Mouse (Mus musculus) MEL (cell line): ENCODE measurements around the gene Frem2. TPM values are rescaled to one million over a fixed set of nuclear protein-coding genes. Genes with fewer than 3 reads are reported as not detected.

Experiments used
- DNase-seq: peaks from one replicate; pipeline ENCODE4 v3.0.0; 2011; ENCODE audit warnings: low read depth, low spot score
- H3K27ac ChIP-seq: 2 replicates; pipeline ENCODE4 v1.5.1; 2012; ENCODE audit warnings: low read depth, mild to moderate bottlenecking, control low read depth, low read length, moderate library complexity; ENCODE audit not compliant: control insufficient read depth
- H3K27me3 ChIP-seq, 2 experiments: fragments of 150-350 bp in 1 of 2; sonication (generic) in 1 of 2; 2 replicates each; pipeline ENCODE4 v1.6.1; 2012; ENCODE audit warnings: low read length in 2 of 2, mild to moderate bottlenecking in 2 of 2, improper control_type of control experiment in 1 of 2, moderate library complexity in 1 of 2; ENCODE audit not compliant: insufficient read depth in 2 of 2, control insufficient read depth in 1 of 2
- H3K36me3 ChIP-seq, 2 experiments: 2 replicates each; pipeline ENCODE4 v1.6.1; 2012 to 2014; ENCODE audit warnings: low read length in 2 of 2, improper control_type of control experiment in 1 of 2, inconsistent platforms in 1 of 2, mild to moderate bottlenecking in 1 of 2; ENCODE audit not compliant: insufficient read depth in 2 of 2, control insufficient read depth in 1 of 2
- H3K4me1 ChIP-seq, 2 experiments: fragments of 150-350 bp in 1 of 2; sonication (generic) in 1 of 2; 2 replicates each; pipeline ENCODE4 v1.6.1; 2012; ENCODE audit warnings: low read length in 2 of 2, improper control_type of control experiment in 1 of 2, mild to moderate bottlenecking in 1 of 2; ENCODE audit not compliant: insufficient read depth in 2 of 2, control insufficient read depth in 1 of 2
- H3K4me3 ChIP-seq, 2 experiments: fragments of 150-350 bp in 1 of 2; sonication (generic) in 1 of 2; 2 replicates each; pipeline ENCODE4 v1.5.1; 2012; ENCODE audit warnings: low read depth in 2 of 2, low read length in 2 of 2, mild to moderate bottlenecking in 2 of 2, moderate library complexity in 2 of 2, control low read depth in 1 of 2, improper control_type of control experiment in 1 of 2; ENCODE audit not compliant: control insufficient read depth in 1 of 2, insufficient read depth in 1 of 2
- H3K79me2 ChIP-seq: 2 replicates; pipeline ENCODE4 v1.6.1; 2012; ENCODE audit warnings: mild to moderate bottlenecking, low read length, moderate library complexity; ENCODE audit not compliant: control insufficient read depth, poor library complexity, insufficient read depth
- H3K9ac ChIP-seq: 2 replicates; pipeline ENCODE4 v1.6.1; 2012; ENCODE audit warnings: low read depth, mild to moderate bottlenecking, control low read depth, low read length, moderate library complexity; ENCODE audit not compliant: control insufficient read depth, poor library complexity, severe bottlenecking
- H3K9me3 ChIP-seq: fragments of 150-350 bp; sonication (generic); replicated peaks from 2 replicates; pipeline ENCODE4 v1.6.1; 2012; ENCODE audit warnings: mild to moderate bottlenecking, low read length, improper control_type of control experiment, moderate library complexity; ENCODE audit not compliant: insufficient read depth
- CHD1 ChIP-seq: IDR thresholded peaks from 2 replicates; pipeline ENCODE4 v1.6.1; 2012; ENCODE audit warnings: low read depth, mild to moderate bottlenecking, inconsistent platforms, low read length, improper control_type of control experiment
- CHD2 ChIP-seq: IDR thresholded peaks from 2 replicates; pipeline ENCODE4 v1.6.1; 2011; ENCODE audit warnings: low read length, improper control_type of control experiment
- CTCF ChIP-seq, 3 experiments: IDR thresholded peaks in 2 of 3; conservative IDR thresholded peaks in 1 of 3; 2 replicates each; pipeline ENCODE4 v1.5.1; 2011 to 2012; ENCODE audit warnings: low read length in 3 of 3, low read depth in 2 of 3, mild to moderate bottlenecking in 2 of 3, improper control_type of control experiment in 1 of 3, inconsistent platforms in 1 of 3, mixed read lengths in 1 of 3, moderate library complexity in 1 of 3; ENCODE audit not compliant: control insufficient read depth in 1 of 3, insufficient read depth in 1 of 3, poor library complexity in 1 of 3, severe bottlenecking in 1 of 3
- ELF1 ChIP-seq: IDR thresholded peaks from 2 replicates; pipeline ENCODE4 v1.6.1; 2014; ENCODE audit warnings: low read depth, mild to moderate bottlenecking, inconsistent platforms, low read length, improper control_type of control experiment, moderate library complexity
- EP300 ChIP-seq, 2 experiments: IDR thresholded peaks; 2 replicates each; pipeline ENCODE4 v1.6.1; 2011; ENCODE audit warnings: improper control_type of control experiment in 2 of 2, low read length in 2 of 2, low read depth in 1 of 2, mild to moderate bottlenecking in 1 of 2
- GATA1 ChIP-seq: IDR thresholded peaks from 2 replicates; pipeline ENCODE4 v1.6.1; 2011; ENCODE audit warnings: low read depth, low read length, improper control_type of control experiment
- HCFC1 ChIP-seq: IDR thresholded peaks from 2 replicates; pipeline ENCODE4 v1.6.1; 2012; ENCODE audit warnings: low read depth, mild to moderate bottlenecking, inconsistent platforms, low read length, improper control_type of control experiment, moderate library complexity
- MAFK ChIP-seq: IDR thresholded peaks from 2 replicates; pipeline ENCODE4 v1.6.1; 2011; ENCODE audit warnings: low read depth, mild to moderate bottlenecking, low read length, improper control_type of control experiment, borderline replicate concordance
- MAX ChIP-seq: IDR thresholded peaks from 2 replicates; pipeline ENCODE4 v1.6.1; 2011; ENCODE audit warnings: low read length, improper control_type of control experiment
- MEF2A ChIP-seq: IDR thresholded peaks from 2 replicates; pipeline ENCODE4 v1.6.1; 2014; ENCODE audit warnings: low read depth, mild to moderate bottlenecking, inconsistent platforms, low read length, improper control_type of control experiment; ENCODE audit not compliant: poor library complexity, insufficient replicate concordance, severe bottlenecking; ENCODE audit errors: extremely low read depth
- MYB ChIP-seq: IDR thresholded peaks from 2 replicates; pipeline ENCODE4 v1.6.1; 2011; ENCODE audit warnings: mild to moderate bottlenecking, low read depth, low read length, improper control_type of control experiment
- MYC ChIP-seq: IDR thresholded peaks from 2 replicates; pipeline ENCODE4 v1.6.1; 2011; ENCODE audit warnings: low read depth, mild to moderate bottlenecking, low read length, improper control_type of control experiment, moderate library complexity
- NELFE ChIP-seq: IDR thresholded peaks from 2 replicates; pipeline ENCODE4 v1.6.1; 2011; ENCODE audit warnings: low read depth, low read length, improper control_type of control experiment
- POLR2A ChIP-seq, 2 experiments: IDR thresholded peaks; 2 replicates each; pipeline ENCODE4 v1.6.1; 2011 to 2012; ENCODE audit warnings: low read length in 2 of 2, mild to moderate bottlenecking in 2 of 2, control low read depth in 1 of 2, improper control_type of control experiment in 1 of 2, low read depth in 1 of 2, moderate library complexity in 1 of 2; ENCODE audit not compliant: control insufficient read depth in 1 of 2, insufficient read depth in 1 of 2, poor library complexity in 1 of 2
- POLR2AphosphoS5 ChIP-seq: IDR thresholded peaks from 2 replicates; pipeline ENCODE4 v1.6.1; 2012; ENCODE audit warnings: low read depth, borderline replicate concordance, mild to moderate bottlenecking, inconsistent platforms, low read length, moderate library complexity, mixed read lengths
- RCOR1 ChIP-seq: IDR thresholded peaks from 2 replicates; pipeline ENCODE4 v1.6.1; 2012; ENCODE audit warnings: low read depth, mild to moderate bottlenecking, inconsistent platforms, low read length, improper control_type of control experiment
- TAL1 ChIP-seq: IDR thresholded peaks from 2 replicates; pipeline ENCODE4 v1.6.1; 2012; ENCODE audit warnings: mild to moderate bottlenecking, inconsistent platforms, low read length, moderate library complexity, mixed read lengths
- TBP ChIP-seq: IDR thresholded peaks from 2 replicates; pipeline ENCODE4 v1.8.0; 2011; ENCODE audit warnings: low read depth, low read length, improper control_type of control experiment
- TCF12 ChIP-seq: IDR thresholded peaks from 2 replicates; pipeline ENCODE4 v1.6.1; 2014; ENCODE audit warnings: low read depth, mild to moderate bottlenecking, inconsistent platforms, low read length, improper control_type of control experiment, moderate library complexity
- USF1 ChIP-seq: IDR thresholded peaks from 2 replicates; pipeline ENCODE4 v1.6.1; 2014; ENCODE audit warnings: low read depth, mild to moderate bottlenecking, inconsistent platforms, low read length, improper control_type of control experiment, moderate library complexity
- USF2 ChIP-seq, 2 experiments: IDR thresholded peaks; 2 replicates each; pipeline ENCODE4 v1.6.1; 2011 to 2012; ENCODE audit warnings: improper control_type of control experiment in 2 of 2, low read length in 2 of 2, borderline replicate concordance in 1 of 2, inconsistent platforms in 1 of 2, low read depth in 1 of 2, mild to moderate bottlenecking in 1 of 2; ENCODE audit not compliant: insufficient read depth in 1 of 2
- ZC3H11A ChIP-seq: IDR thresholded peaks from 2 replicates; pipeline ENCODE4 v1.6.1; 2012; ENCODE audit warnings: low read depth, mild to moderate bottlenecking, inconsistent platforms, low read length, improper control_type of control experiment
- ZKSCAN1 ChIP-seq: IDR thresholded peaks from 2 replicates; pipeline ENCODE4 v1.6.1; 2012; ENCODE audit warnings: low read depth, mild to moderate bottlenecking, inconsistent platforms, low read length, improper control_type of control experiment, moderate library complexity
- polyA plus RNA-seq, 2 experiments: library from polyadenylated mRNA; stranded (reverse) in 1 of 2; unstranded in 1 of 2; fragments of >175 nt in 1 of 2; fragments of >200 nt in 1 of 2; gene quantifications; 2 replicates each; pipeline versions ENCODE4 v1.2.1 to v1.2.4; 2012; ENCODE audit warnings: low replicate concordance in 2 of 2, low read depth in 1 of 2; ENCODE audit not compliant: insufficient read length in 2 of 2, insufficient read depth in 1 of 2, missing spikeins in 1 of 2
- total RNA-seq: library from RNA; depleted of rRNA; stranded (reverse); fragments of 300-350 nt; gene quantifications from 2 replicates; pipeline ENCODE4 v1.2.3, GENCODE M21; 2012

Frem2 gene
- total and polyA plus RNA-seq, 3 experiments: not detected

GRCm38 (mm10) chr3:53555031-53555952, 101.9 kb downstream of the Frem2 start:
- no peak overlapping the region for H3K27ac ChIP-seq
- H3K9ac ChIP-seq: no peak overlapping the region
- no peaks in the 10 kb centered on the region for H3K9me3 ChIP-seq
- H3K79me2 ChIP-seq: no peaks in the 10 kb centered on the region
- H3K4me3 ChIP-seq: no peak overlapping the region
- no peaks in the 10 kb centered on the region for H3K27me3 ChIP-seq
- no peaks in the 10 kb centered on the region for H3K4me1 ChIP-seq
- TF ChIP-seq POLR2A (IDR thresholded peaks at IDR 0.05; ENCODE audit: control insufficient read depth in 1 of 2, insufficient read depth in 1 of 2, low read depth in 1 of 2, low read length in 2 of 2, poor library complexity in 1 of 2): no peak
- TF ChIP-seq TAL1: no peak
- TF ChIP-seq RCOR1: no peak
- no peak for TF ChIP-seq MEF2A
- TF ChIP-seq CHD1: no peak
- TF ChIP-seq MYB: no peak
- no peak for TF ChIP-seq GATA1
- TF ChIP-seq HCFC1: no peak
- no peak for TF ChIP-seq USF2 (IDR thresholded peaks at IDR 0.05; ENCODE audit: borderline replicate concordance in 1 of 2, insufficient read depth in 1 of 2, low read depth in 1 of 2, low read length in 2 of 2)
- TF ChIP-seq USF1: no peak
- no peak for TF ChIP-seq NELFE
- no peak for TF ChIP-seq MYC
- no peak for TF ChIP-seq POLR2AphosphoS5
- TF ChIP-seq MAX: no peak
- TF ChIP-seq ELF1: no peak
- TF ChIP-seq CHD2: no peak
- no peak for TF ChIP-seq TBP
- TF ChIP-seq ZC3H11A: no peak
- TF ChIP-seq EP300 (IDR thresholded peaks at IDR 0.05; ENCODE audit: low read depth in 1 of 2, low read length in 2 of 2): no peak
- no peaks in the 10 kb centered on the region for H3K36me3 ChIP-seq
- no peak for DNase-seq

GRCm38 (mm10) chr3:53552691-53553090, 104.5 kb downstream of the Frem2 start:
- Histone ChIP-seq H3K36me3 (no peaks in the 10 kb centered on the region), H3K9ac (no peak overlapping the region), H3K27me3 (no peaks in the 10 kb centered on the region), H3K4me3 (no peak overlapping the region), H3K79me2 (no peaks in the 10 kb centered on the region), H3K27ac (no peak overlapping the region), H3K9me3 (no peaks in the 10 kb centered on the region), H3K4me1 (no peaks in the 10 kb centered on the region)
- TF ChIP-seq TCF12: no peak
- no peak for TF ChIP-seq USF2 (IDR thresholded peaks at IDR 0.05; ENCODE audit: borderline replicate concordance in 1 of 2, insufficient read depth in 1 of 2, low read depth in 1 of 2, low read length in 2 of 2)
- TF ChIP-seq MAFK: no peak
- TF ChIP-seq CTCF (IDR thresholded peaks at IDR 0.05 in 2 of 3, conservative IDR thresholded peaks at IDR 0.05 in 1 of 3; ENCODE audit: control insufficient read depth in 1 of 3, insufficient read depth in 1 of 3, low read depth in 2 of 3, low read length in 3 of 3, poor library complexity in 1 of 3, severe bottlenecking in 1 of 3): no peak
- no peak for TF ChIP-seq ZKSCAN1
- DNase-seq: no peak
